Mouse (Mus musculus): ENCODE data around the gene Sirt5. TPM values are rescaled to one million over a fixed set of nuclear protein-coding genes. Genes with fewer than 3 reads are reported as not detected.

Sirt5 gene
- polyA plus RNA-seq, 1 experiment: 6.7 TPM

GRCm38 (mm10) chr13:43370063-43370462 lies 4.8 kb downstream of the Sirt5 start:
- no peak for TF ChIP-seq POLR2A (IDR thresholded peaks at IDR 0.05; ENCODE audit: borderline replicate concordance, low read depth, low read length)
- no peak for TF ChIP-seq CTCF (IDR thresholded peaks at IDR 0.05; ENCODE audit: low read depth, low read length)
- Histone ChIP-seq H3K4me1 (ENCODE audit: control insufficient read depth, insufficient read depth, low read length) (0 out of 2 replicates have a peak, but pooled peaks cover under 1% of the 10 kb centered on the region), H3K27ac (ENCODE audit: insufficient read depth, low read depth, low read length) (no peak overlapping the region), H3K4me3 (ENCODE audit: insufficient read depth, low read length) (no peak overlapping the region)

GRCm38 (mm10) chr13:43372892-43373291 lies 7.6 kb downstream of the Sirt5 start:
- Histone ChIP-seq H3K4me1 (ENCODE audit: control insufficient read depth, insufficient read depth, low read length) (no peaks in the 10 kb centered on the region), H3K4me3 (ENCODE audit: insufficient read depth, low read length) (no peak overlapping the region), H3K27ac (ENCODE audit: insufficient read depth, low read depth, low read length) (no peak overlapping the region)
- TF ChIP-seq POLR2A (IDR thresholded peaks at IDR 0.05; ENCODE audit: borderline replicate concordance, low read depth, low read length) (no peak), CTCF (IDR thresholded peaks at IDR 0.05; ENCODE audit: low read depth, low read length) (no peak)

DNA sequence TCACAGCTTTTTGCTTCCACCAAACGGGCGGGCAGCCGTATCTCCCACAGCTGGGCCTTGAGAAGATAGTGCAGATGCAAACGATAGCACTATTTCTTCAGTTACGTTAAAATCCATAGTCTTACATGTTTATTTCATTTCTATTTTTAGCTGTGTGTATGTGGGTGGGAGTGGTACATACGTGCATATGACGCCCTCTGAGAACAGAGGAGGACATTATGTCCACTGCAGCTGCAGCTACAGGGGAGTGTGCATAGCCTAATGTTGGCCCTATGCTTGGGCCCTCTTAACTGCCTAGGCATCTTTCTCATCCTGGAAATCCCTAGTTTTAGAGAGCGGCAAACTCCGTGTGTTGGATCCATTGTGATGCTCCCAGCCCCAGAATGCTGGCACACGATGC lies 8.9 kb downstream of the Sirt5 start:
- Histone ChIP-seq H3K4me3 (ENCODE audit: insufficient read depth, low read length) (no peak overlapping the region), H3K27ac (ENCODE audit: insufficient read depth, low read depth, low read length) (no peak overlapping the region), H3K4me1 (ENCODE audit: control insufficient read depth, insufficient read depth, low read length) (no peaks in the 10 kb centered on the region)
- TF ChIP-seq POLR2A (IDR thresholded peaks at IDR 0.05; ENCODE audit: borderline replicate concordance, low read depth, low read length) (no peak), CTCF (IDR thresholded peaks at IDR 0.05; ENCODE audit: low read depth, low read length) (no peak)

- no peak overlapping the region for H3K4me3 ChIP-seq (ENCODE audit: insufficient read depth, low read length)
- no peaks in the 10 kb centered on the region for H3K4me1 ChIP-seq (ENCODE audit: control insufficient read depth, insufficient read depth, low read length)
- no peak overlapping the region for H3K27ac ChIP-seq (ENCODE audit: insufficient read depth, low read depth, low read length)
- no peak for TF ChIP-seq CTCF (IDR thresholded peaks at IDR 0.05; ENCODE audit: low read depth, low read length)
- TF ChIP-seq POLR2A (IDR thresholded peaks at IDR 0.05; ENCODE audit: borderline replicate concordance, low read depth, low read length): no peak
These were observed 9.7 kb downstream of the Sirt5 start for GRCm38 (mm10) chr13:43374918-43375432.

DNA sequence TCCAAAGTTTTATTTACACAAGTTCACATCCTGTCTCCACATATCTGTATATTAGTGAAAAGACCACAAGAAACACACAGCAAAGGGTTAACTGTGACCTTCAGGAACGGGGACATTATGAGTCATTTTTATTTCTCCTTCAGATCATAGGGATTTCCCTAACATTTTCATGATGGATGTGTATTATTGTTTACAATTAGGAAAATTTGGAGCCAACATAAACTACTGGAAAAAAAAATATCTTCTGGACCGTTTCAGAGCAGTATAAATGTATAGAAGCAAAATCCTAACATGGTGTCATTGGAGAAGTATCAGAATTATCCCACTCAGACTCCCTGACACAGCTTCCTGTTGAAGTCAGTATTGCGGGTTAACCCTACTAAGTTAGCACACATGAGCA lies 14.7 kb downstream of the Sirt5 start:
- no peak overlapping the region for H3K4me3 ChIP-seq (ENCODE audit: insufficient read depth, low read length)
- H3K27ac ChIP-seq (ENCODE audit: insufficient read depth, low read depth, low read length): no peak overlapping the region
- H3K4me1 ChIP-seq (ENCODE audit: control insufficient read depth, insufficient read depth, low read length): no peaks in the 10 kb centered on the region
- no peak for TF ChIP-seq CTCF (IDR thresholded peaks at IDR 0.05; ENCODE audit: low read depth, low read length)
- no peak for TF ChIP-seq POLR2A (IDR thresholded peaks at IDR 0.05; ENCODE audit: borderline replicate concordance, low read depth, low read length)

DNA sequence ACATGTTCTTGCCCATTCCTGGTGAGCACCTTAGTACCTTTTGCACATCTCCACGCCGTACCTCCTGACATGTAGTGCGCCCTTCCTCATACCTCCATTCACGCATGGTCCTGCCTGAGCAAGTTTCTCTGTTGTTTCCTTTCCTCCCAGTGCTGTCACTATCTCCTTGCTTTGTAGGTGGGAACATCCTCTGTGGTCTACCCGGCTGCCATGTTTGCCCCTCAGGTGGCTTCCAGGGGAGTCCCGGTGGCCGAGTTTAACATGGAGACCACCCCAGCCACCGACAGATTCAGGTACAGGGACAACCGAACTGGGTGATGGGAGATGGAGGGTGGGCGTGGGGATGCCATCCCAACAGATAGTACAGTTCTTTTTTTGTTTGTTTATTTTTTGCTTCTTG lies 20.0 kb downstream of the Sirt5 start:
- Histone ChIP-seq H3K4me1 (ENCODE audit: control insufficient read depth, insufficient read depth, low read length) (no peaks in the 10 kb centered on the region), H3K27ac (ENCODE audit: insufficient read depth, low read depth, low read length) (no peak overlapping the region), H3K4me3 (ENCODE audit: insufficient read depth, low read length) (no peak overlapping the region)
- no peak for TF ChIP-seq POLR2A (IDR thresholded peaks at IDR 0.05; ENCODE audit: borderline replicate concordance, low read depth, low read length)
- TF ChIP-seq CTCF (IDR thresholded peaks at IDR 0.05; ENCODE audit: low read depth, low read length): no peak

GRCm38 (mm10) chr13:43397700-43398296 lies 32.5 kb downstream of the Sirt5 start:
- Histone ChIP-seq H3K4me1 (ENCODE audit: control insufficient read depth, insufficient read depth, low read length) (peaks cover 5% of the 10 kb centered on the region), H3K27ac (ENCODE audit: insufficient read depth, low read depth, low read length) (no peak overlapping the region), H3K4me3 (ENCODE audit: insufficient read depth, low read length) (no peak overlapping the region)
- TF ChIP-seq CTCF (IDR thresholded peaks at IDR 0.05; ENCODE audit: low read depth, low read length) (no peak), POLR2A (IDR thresholded peaks at IDR 0.05; ENCODE audit: borderline replicate concordance, low read depth, low read length) (no peak)

DNA sequence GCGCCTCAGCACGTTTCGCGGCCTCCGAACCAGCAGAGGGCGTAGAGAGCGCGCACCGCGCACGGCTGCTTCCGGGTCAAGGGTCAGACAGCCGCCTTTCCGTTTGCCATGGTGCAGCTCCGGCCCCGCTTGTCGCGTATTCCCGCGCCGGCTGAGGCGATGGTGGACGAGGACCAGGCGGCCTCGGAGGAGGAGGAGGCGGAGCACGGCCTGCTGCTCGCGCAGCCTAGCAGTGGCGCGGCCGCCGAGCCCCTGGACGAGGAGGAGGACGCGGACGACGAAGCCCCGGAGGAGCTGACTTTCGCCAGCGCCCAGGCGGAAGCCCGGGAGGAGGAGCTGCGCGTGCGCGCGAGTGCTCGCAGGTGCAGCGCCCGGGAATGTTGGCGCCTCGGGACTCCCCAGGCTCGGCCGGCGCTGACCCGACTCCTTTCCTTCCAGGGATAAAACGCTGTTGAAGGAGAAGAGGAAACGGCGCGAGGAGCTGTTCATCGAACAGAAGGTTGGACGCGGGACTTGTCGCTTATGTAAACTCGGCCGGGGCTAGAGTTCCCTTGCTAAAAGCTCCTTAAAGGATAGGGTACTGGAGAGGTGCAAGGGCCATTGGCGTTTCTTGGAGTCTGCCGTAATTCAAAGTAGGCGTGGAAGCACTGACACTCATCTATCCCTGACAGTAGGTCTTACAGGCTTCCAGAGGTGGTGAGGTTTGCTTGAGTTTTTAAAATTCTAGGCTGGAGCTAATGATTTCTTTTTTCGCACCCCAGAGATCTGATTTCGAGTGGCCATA lies 33.2 kb downstream of the Sirt5 start, which contains the start of gene Nol7:
TSS of gene Nol7 (plus strand) at position 94 of the 784 bp plus-strand sequence.
- Histone ChIP-seq H3K27ac (ENCODE audit: insufficient read depth, low read depth, low read length) (peak within 1 kb of the TSS; percentile 82), H3K4me1 (ENCODE audit: control insufficient read depth, insufficient read depth, low read length) (peaks cover 5% of the 10 kb centered on the region), H3K4me3 (ENCODE audit: insufficient read depth, low read length) (peak within 1 kb of the TSS; percentile 80)
- TF ChIP-seq CTCF (IDR thresholded peaks at IDR 0.05; ENCODE audit: low read depth, low read length): peak; percentile 52; the same call in 1 of the 2 replicates
- TF ChIP-seq POLR2A (IDR thresholded peaks at IDR 0.05; ENCODE audit: borderline replicate concordance, low read depth, low read length): no peak

- H3K4me1 ChIP-seq (ENCODE audit: control insufficient read depth, insufficient read depth, low read length): peaks cover 5% of the 10 kb centered on the region
- H3K27ac ChIP-seq (ENCODE audit: insufficient read depth, low read depth, low read length): no peak overlapping the region
- TF ChIP-seq POLR2A (IDR thresholded peaks at IDR 0.05; ENCODE audit: borderline replicate concordance, low read depth, low read length) (no peak), CTCF (IDR thresholded peaks at IDR 0.05; ENCODE audit: low read depth, low read length) (no peak)
- peak overlapping the region; percentile 80 for H3K4me3 ChIP-seq (ENCODE audit: insufficient read depth, low read length)
These were observed 34.3 kb downstream of the Sirt5 start for GRCm38 (mm10) chr13:43399576-43399975.

- Histone ChIP-seq H3K4me3 (ENCODE audit: insufficient read depth, low read length) (no peak overlapping the region), H3K4me1 (ENCODE audit: control insufficient read depth, insufficient read depth, low read length) (no peaks in the 10 kb centered on the region), H3K27ac (ENCODE audit: insufficient read depth, low read depth, low read length) (no peak overlapping the region)
- TF ChIP-seq POLR2A (IDR thresholded peaks at IDR 0.05; ENCODE audit: borderline replicate concordance, low read depth, low read length) (no peak), CTCF (IDR thresholded peaks at IDR 0.05; ENCODE audit: low read depth, low read length) (no peak)
These were observed 47.0 kb downstream of the Sirt5 start for GRCm38 (mm10) chr13:43412311-43412710.

Measured in bone marrow macrophage, adult 2 months (primary cell).